Mouse (Mus musculus): Measurements from ENCODE around the gene Cdc6. TPM values are rescaled to one million over a fixed set of nuclear protein-coding genes. Genes with fewer than 3 reads are reported as not detected.

Gene Cdc6
- total and polyA plus RNA-seq, 3 experiments: 47.4 to 99.3 (median 81.3) TPM

GRCm38 (mm10) chr11:98902621-98903245 lies 4.9 kb upstream of the Cdc6 start:
- dilution Hi-C loops (cut with MboI; ENCODE audit: extremely low pct_ligation_motif_present, extremely low pct_unique_long_range_greater_than_20kb, low sequenced_read_pairs) (no loop called here), in situ Hi-C loops (cut with MboI; ENCODE audit: low pct_ligation_motif_present, low pct_unique_long_range_greater_than_20kb, low sequenced_read_pairs) (loop anchor here (5.0 kb wide), 1 partner anchor 40 kb away; the partner anchor contains the start of gene Wipf2)
- H3K4me2 ChIP-seq (ENCODE audit: insufficient read depth, low read depth, poor library complexity, severe bottlenecking): no peak overlapping the region
- H3K36me3 ChIP-seq (replicated peaks in 1 of 2; ENCODE audit: control insufficient read depth in 1 of 2, insufficient read depth in 1 of 2, low read length in 1 of 2): peaks cover 59 to 76% of the 10 kb centered on the region in 2 experiments
- H3K4me3 ChIP-seq (replicated peaks in 1 of 3; ENCODE audit: low read depth in 2 of 3, low read length in 2 of 3, poor library complexity in 1 of 3): no peak overlapping the region
- H3K9ac ChIP-seq (ENCODE audit: insufficient read depth, low read depth): no peak overlapping the region; the same call in 1 of the 2 replicates
- DNase-seq (ENCODE audit: extremely low read depth): no peak
- H3K27me3 ChIP-seq (replicated peaks): no peaks in the 10 kb centered on the region
- peaks cover 4 to 21% of the 10 kb centered on the region in 2 experiments; a peak in 3 of 4 replicates for H3K4me1 ChIP-seq (ENCODE audit: control insufficient read depth in 1 of 2, insufficient read depth in 2 of 2)
- no peak for TF ChIP-seq ZC3H11A (IDR thresholded peaks at IDR 0.05; ENCODE audit: low read depth, low read length)
- no peak for TF ChIP-seq BHLHE40 (IDR thresholded peaks at IDR 0.05; ENCODE audit: low read depth, low read length)
- no peak for TF ChIP-seq ELF1 (IDR thresholded peaks at IDR 0.05; ENCODE audit: low read depth, low read length)
- no peak for TF ChIP-seq TBP (conservative IDR thresholded peaks at IDR 0.05; ENCODE audit: low read depth, low read length)
- no peak for TF ChIP-seq JUND (conservative IDR thresholded peaks at IDR 0.05; ENCODE audit: low read depth, low read length)
- no peak for TF ChIP-seq IRF4 (IDR thresholded peaks at IDR 0.05; ENCODE audit: low read depth, low read length)
- TF ChIP-seq NELFE (IDR thresholded peaks at IDR 0.05; ENCODE audit: low read depth, low read length): no peak
- TF ChIP-seq POLR2AphosphoS2 (IDR thresholded peaks at IDR 0.05; ENCODE audit: low read depth, low read length): no peak
- TF ChIP-seq SMC3 (IDR thresholded peaks at IDR 0.05; ENCODE audit: low read depth, low read length): no peak
- no peak for TF ChIP-seq USF2 (conservative IDR thresholded peaks at IDR 0.05; ENCODE audit: low read depth, low read length)
- no peak for TF ChIP-seq RAD21 (IDR thresholded peaks at IDR 0.05; ENCODE audit: low read depth, low read length)
- H3K27ac ChIP-seq (ENCODE audit: insufficient read depth, low read depth): no peak overlapping the region
- H3K79me2 ChIP-seq (replicated peaks; ENCODE audit: control insufficient read depth, extremely low read depth, insufficient read depth, poor library complexity, severe bottlenecking): peaks cover under 1% of the 10 kb centered on the region; the same call in 1 of the 2 replicates
- no peaks in the 10 kb centered on the region for H3K9me3 ChIP-seq (replicated peaks; ENCODE audit: low read length)

GRCm38 (mm10) chr11:98904577-98904976 lies 3.0 kb upstream of the Cdc6 start:
- TF ChIP-seq BHLHE40 (IDR thresholded peaks at IDR 0.05; ENCODE audit: low read depth, low read length) (no peak), MAFK (IDR thresholded peaks at IDR 0.05; ENCODE audit: insufficient replicate concordance, low read length) (no peak), MXI1 (IDR thresholded peaks at IDR 0.05; ENCODE audit: low read depth, low read length) (no peak), CTCF (conservative IDR thresholded peaks at IDR 0.05 in 1 of 2, IDR thresholded peaks at IDR 0.05 in 1 of 2; ENCODE audit: low read depth in 2 of 2, low read length in 2 of 2) (no peak), ZMIZ1 (IDR thresholded peaks at IDR 0.05; ENCODE audit: low read depth, low read length) (no peak), TCF12 (IDR thresholded peaks at IDR 0.05; ENCODE audit: low read depth, low read length) (no peak), CHD2 (IDR thresholded peaks at IDR 0.05; ENCODE audit: low read length) (no peak)
- peaks cover 6 to 28% of the 10 kb centered on the region in 2 experiments for H3K4me1 ChIP-seq (ENCODE audit: control insufficient read depth in 1 of 2, insufficient read depth in 2 of 2)
- DNase-seq (ENCODE audit: extremely low read depth): no peak
- H3K27ac ChIP-seq (ENCODE audit: insufficient read depth, low read depth): no peak overlapping the region
- dilution Hi-C loops (cut with MboI; ENCODE audit: extremely low pct_ligation_motif_present, extremely low pct_unique_long_range_greater_than_20kb, low sequenced_read_pairs): no loop called here
- peaks cover 45 to 67% of the 10 kb centered on the region in 2 experiments for H3K36me3 ChIP-seq (replicated peaks in 1 of 2; ENCODE audit: control insufficient read depth in 1 of 2, insufficient read depth in 1 of 2, low read length in 1 of 2)
- H3K79me2 ChIP-seq (replicated peaks; ENCODE audit: control insufficient read depth, extremely low read depth, insufficient read depth, poor library complexity, severe bottlenecking): peaks cover 19% of the 10 kb centered on the region
- no peaks in the 10 kb centered on the region for H3K9me3 ChIP-seq (replicated peaks; ENCODE audit: low read length)
- no peak overlapping the region for H3K4me3 ChIP-seq (replicated peaks in 1 of 3; ENCODE audit: low read depth in 2 of 3, low read length in 2 of 3, poor library complexity in 1 of 3)
- in situ Hi-C loops (cut with MboI; ENCODE audit: low pct_ligation_motif_present, low pct_unique_long_range_greater_than_20kb, low sequenced_read_pairs): loop anchor here (5.0 kb wide), 1 partner anchor 42 kb away; the partner anchor contains the start of gene Wipf2
- no peak overlapping the region for H3K4me2 ChIP-seq (ENCODE audit: insufficient read depth, low read depth, poor library complexity, severe bottlenecking)
- H3K9ac ChIP-seq (ENCODE audit: insufficient read depth, low read depth): no peak overlapping the region
- no peaks in the 10 kb centered on the region for H3K27me3 ChIP-seq (replicated peaks)
